Mouse (Mus musculus) megakaryocyte progenitor cell, adult 5-6 weeks (primary cell): ENCODE measurements at regions not wholly inside any gene's neighbourhood (a gene's known extent, or its start where the extent isn't known, plus 50 kb on each side); places are given as distances from the start of the nearest gene placed in this dataset.

Source experiments
- ATAC-seq: replicated peaks from 2 replicates; pipeline ENCODE4 v1.8.0; 2016; ENCODE audit warnings: mild to moderate bottlenecking, moderate TSS enrichment, inconsistent platforms; ENCODE audit not compliant: poor library complexity

DNA sequence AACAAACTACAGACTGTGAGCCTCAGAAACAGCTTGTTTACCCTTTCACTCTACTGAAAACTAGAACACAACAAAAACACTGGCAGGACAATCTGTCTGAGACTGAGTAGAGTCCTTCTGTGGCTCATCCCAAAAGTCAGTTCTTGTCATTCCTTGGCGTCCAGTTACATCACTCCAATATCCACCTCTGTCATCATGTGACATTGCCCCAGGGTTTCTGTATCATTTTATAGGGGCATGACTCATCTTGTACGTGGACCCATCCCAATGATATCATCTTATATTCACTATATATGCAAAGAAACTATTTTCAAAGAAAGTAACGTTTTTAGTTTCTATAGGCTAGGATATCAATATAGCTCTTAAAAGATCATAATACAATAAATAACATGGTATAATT lies 152.3 kb downstream of the Dkk2 start:
- ATAC-seq: no peak

DNA sequence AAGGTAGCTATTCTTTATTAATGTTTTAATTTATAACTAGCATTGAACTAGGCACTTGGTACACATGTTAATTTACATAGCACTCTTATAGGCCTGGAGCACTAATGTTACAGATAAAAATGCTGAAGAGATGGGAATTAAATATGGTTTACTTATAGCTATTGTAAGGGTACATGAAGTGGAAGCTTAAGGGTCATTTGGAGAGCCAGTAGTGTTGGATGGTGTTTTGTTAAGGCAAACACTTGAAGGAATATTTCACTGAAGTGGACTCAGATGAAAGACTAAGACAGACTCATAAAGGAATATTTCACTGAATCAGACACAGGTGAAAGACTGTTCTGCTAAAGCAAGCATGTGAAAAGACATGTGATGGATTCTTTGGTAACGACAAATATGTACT lies 172.7 kb downstream of the Dkk2 start:
- no peak for ATAC-seq

DNA sequence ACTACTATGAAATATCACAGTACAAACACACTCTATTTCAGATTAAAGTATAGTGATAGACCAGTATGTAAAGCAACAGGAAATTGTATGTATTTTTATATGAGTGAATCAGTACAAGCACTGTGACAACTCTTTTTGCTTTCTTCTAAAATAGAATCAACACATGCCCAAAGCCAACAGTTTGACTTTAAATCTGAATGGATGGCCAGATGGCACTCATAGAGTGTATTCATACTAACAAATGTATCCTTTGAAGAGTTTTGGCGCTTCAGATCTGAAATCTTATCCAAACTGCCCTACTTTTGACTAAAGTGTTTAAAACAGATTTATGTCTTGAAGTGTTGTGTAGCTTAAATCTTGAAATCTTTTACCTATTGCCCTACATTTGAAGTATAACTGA lies 184.5 kb downstream of the Dkk2 start:
- no peak for ATAC-seq

DNA sequence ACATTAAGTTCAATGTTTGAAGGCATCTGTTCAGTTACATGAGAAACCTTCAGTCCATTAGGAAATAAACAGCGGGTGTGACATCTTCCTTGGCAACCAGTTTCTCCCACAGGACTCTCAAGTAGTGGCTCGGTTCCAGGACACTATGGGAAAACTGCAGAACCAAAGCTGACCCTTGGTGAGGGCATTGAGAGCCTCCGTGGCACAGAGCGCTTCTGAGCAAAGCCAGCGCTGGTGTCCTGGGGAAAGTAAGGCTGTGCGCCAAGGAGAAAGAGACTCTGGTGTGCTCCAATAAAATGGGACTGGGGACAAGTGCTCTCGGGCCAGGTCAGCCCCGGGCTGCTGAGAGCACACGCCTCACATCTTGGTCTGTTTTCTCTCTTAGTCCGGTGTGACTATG lies 189.7 kb downstream of the Dkk2 start:
- no peak for ATAC-seq

- ATAC-seq: no peak
Observed at GRCm38 (mm10) chr3:132277771-132278170, 192.7 kb downstream of the Dkk2 start.

- ATAC-seq: no peak
Observed at GRCm38 (mm10) chr3:132287714-132288113, 202.6 kb downstream of the Dkk2 start.

DNA sequence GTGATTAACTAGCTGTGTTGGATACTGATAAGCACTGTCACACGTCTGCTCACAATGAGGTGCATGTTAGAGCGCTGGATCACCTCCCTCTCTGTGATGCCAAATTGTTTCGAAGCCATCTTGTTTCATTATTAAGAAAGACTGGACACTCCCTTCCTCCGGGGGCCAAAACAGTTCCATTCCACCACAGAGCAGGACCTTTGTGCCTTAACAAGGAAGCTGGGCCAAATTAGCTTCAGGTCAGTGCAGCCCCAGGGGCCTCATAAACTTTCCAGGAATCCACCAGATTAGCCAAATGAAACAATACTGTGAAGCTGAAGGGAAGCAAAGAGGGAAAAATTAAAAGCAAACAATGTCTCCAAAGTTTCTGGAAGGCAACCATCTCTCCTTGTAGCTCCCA lies 241.9 kb downstream of the Dkk2 start:
- no peak for ATAC-seq

DNA sequence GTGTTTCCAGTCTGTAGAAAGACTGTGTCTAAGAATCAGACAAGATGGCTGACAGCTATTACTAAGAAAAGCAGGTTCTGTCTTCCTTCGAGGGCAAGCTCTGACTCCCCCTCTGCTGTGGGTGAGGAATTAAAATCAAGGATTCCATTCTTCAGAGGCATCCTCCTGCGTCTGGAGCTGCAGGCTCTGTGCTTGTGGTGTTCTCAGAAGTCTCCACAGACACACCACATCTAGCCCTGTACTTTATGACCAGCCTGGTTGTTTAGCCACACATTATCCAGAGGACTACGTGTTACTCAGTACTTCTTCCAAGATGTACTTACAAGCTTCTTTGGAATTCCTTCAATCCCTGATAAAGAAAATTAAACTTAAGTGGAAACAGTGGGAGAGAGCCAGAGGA lies 258.5 kb downstream of the Dkk2 start:
- no peak for ATAC-seq

DNA sequence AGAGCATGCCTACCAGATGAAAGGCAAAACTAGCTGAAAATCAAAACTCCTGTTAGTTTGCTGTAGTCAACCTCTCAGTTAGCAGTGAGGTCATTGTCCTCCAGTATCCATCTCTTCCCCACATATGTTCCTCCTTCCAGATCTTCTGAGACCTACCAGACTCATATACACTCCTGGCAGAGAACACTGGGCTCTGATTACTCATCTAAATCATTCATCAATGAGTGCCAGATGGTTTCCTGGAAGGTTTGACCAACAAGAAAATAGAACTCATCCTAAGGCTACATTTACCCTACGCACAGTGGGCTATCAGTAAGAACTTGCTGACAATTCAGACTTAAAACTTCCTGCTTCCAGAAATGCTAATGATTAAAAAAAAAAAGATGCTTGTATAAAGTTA lies 260.8 kb downstream of the Dkk2 start:
- ATAC-seq: no peak

DNA sequence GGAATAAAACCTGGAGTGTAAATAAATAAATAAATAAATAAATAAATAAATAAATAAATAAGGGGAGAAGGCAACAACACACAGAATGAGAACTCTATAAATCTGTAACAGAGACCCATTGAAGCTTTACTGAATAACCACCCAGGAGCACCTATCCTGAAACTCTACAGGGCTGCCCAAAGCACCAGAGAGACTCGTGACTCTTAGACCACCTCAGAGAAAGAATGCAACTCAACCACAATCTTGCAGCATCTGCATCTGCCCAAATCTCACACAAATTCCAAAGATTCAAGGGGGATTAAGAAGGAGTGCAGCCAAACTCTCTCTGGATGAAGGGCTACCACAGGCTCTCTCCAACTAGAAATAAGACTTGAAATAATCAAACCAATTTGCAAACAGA lies 264.5 kb downstream of the Dkk2 start:
- ATAC-seq: no peak

DNA sequence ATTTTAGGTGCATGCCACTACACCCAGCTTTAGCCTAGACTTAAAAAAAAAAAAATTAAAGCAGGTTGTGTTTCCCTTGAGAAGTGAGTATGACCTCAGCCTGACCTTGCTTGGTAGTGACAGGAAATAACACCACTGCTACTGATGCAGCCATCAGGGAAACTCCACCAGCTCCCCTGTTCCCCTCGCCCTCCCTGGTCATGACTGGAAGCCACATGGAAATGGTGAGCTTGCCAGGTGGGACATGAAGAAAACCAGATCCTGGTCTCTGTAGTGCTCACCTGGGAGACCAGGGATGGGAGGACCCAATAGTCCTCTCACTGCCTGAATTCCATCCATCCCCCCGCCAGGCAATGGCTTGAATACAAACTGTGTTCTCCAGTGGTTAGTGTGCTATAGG lies 268.1 kb downstream of the Dkk2 start:
- no peak for ATAC-seq

DNA sequence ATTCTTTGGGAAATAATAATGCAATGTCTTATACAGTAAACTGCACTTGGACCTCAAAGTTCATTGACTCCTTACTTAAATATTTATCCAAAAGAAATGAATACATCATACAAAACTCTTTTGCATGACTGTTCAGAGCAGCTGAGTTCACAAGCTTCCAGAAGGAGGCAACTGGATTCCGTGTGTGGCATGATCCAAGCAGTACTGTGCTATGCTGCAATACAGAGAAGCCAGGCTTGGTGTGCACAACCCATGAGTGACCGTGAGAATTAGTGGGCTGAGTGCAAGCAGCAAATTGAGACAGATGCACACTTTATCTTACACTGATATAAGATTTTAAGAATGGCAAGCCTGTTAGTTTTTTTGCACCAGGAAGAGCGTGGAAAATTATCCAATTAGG lies 270.0 kb upstream of the Gimd1 start:
- ATAC-seq: no peak

DNA sequence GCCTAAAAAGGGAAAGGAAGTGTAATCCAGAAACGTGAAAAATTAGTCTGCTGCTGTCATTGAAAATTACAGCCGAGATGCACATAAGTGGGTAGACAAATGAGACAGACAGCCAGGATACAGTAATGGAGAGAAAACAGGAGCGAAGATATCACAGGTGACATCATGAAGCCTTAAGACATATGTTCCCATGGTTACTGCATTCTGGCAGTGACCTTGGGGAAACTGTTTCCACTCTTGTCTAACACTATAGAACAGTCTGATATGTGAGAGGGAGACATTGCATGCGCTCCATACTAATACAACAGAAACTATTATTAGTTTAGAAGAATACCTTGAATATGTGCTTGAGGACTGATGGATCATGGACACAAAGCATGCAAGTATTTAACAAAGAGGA lies 254.0 kb upstream of the Gimd1 start:
- no peak for ATAC-seq

DNA sequence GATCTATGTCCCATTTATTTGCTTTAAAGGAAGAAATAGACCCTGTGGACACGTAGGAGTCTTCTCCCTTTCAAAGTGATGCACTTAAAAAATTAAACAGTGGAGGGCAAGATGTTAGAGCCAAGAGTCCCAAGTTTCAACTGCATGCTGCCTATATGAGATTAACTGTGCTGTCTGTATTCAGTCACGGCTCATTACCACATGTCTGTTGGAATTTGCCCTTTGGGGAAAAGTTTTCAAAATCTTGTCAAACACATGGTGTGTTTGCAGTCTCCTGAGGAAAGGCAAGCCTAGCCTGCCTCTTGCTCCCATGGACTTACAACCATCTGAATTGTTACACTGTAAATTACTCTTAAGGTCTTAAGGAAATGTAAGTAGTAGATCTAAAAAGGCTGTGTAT lies 211.9 kb upstream of the Gimd1 start:
- no peak for ATAC-seq

- no peak for ATAC-seq
Observed at GRCm38 (mm10) chr3:132425819-132426671, 203.6 kb upstream of the Gimd1 start.

DNA sequence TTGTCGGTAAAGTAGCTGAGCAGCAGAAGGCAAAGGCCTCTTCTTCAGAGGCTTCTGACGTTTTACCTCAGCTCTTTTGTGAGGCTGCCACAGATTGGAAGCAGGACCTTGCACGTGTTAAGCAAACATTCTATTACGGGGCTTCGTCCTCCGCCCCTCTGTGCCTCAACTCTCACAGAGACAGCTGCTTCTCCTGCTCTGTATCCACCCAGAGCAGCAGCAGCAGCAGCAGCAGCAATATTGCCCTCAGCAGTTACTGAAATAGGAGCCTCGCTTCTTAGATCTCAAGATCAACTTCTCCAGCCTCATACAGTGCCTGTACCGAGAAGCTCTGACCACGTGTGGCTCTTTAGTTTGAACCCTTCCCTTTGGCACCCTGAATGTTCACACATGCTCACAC lies 202.4 kb upstream of the Gimd1 start:
- ATAC-seq: no peak

DNA sequence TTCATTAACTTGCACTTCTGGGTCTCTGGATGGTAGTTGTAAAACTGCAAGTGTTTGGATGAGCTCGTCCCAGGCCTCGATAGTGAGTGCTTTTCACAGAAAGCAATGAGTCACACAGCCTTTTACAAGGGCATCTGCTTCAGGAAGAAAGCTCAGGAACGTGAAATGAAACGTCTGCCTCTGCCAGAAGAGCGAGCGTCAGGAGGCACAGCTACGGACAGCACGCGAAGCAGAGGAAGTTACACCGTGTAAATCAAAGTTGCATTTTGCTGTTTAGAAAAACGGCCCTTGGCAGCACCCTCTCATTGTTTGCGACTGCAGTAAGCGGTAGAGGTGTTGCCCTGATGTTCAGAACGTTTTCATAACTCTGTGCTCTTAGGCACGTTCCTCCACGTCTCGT lies 201.5 kb upstream of the Gimd1 start:
- ATAC-seq: no peak

GRCm38 (mm10) chr3:132431805-132432204 lies 197.8 kb upstream of the Gimd1 start:
- ATAC-seq: no peak

DNA sequence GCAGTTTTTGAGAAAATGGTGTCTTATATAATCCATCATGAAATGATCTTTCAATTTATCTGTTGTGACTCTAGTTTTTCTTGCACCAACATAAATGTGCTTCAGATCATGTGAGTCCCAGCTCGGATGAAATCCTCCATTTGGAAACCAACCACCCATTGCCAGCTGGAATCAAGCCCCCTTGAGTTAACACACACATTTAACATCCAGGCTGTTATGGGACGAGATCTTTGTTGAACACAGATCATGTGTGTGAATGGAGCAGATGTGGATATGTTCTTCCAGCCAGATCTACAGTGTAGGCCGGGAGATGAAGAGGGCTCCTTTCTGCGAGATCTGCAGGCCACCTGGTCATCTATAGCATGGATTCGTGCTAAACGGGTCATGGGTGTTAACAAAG lies 188.4 kb upstream of the Gimd1 start:
- ATAC-seq: no peak

GRCm38 (mm10) chr3:132453927-132454326 lies 175.7 kb upstream of the Gimd1 start:
- ATAC-seq: no peak

- ATAC-seq: no peak
Observed at GRCm38 (mm10) chr3:132462348-132462959, 167.2 kb upstream of the Gimd1 start.

DNA sequence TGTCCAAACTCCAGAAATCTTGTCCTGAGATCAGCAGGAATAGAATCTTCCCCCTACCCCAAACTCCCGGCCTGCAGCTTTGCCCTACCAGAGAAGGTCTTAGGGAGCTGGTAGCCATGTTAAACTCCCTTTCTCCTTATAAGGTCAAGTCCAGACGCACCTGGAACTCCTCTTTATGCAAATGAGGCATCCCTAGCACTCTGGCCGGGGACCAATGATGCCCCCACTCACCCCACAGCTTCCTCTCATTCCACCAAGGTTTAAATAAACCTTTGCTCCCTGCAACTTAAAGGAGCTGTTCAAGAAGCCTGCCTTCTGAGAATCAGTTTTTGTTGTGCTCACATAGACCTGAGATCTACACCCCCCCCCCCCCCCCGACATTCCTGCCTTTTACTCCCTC lies 158.6 kb upstream of the Gimd1 start:
- no peak for ATAC-seq

GRCm38 (mm10) chr3:132477768-132478167 lies 151.9 kb upstream of the Gimd1 start:
- no peak for ATAC-seq
